Mouse (Mus musculus): ENCODE measurements around the gene Bmp8a. TPM values are rescaled to one million over a fixed set of nuclear protein-coding genes. Genes with fewer than 3 reads are reported as not detected.

Gene Bmp8a
- polyA plus RNA-seq (2012; rRNA removed) = 1.1 and 1.7 TPM in 2 replicates

DNA sequence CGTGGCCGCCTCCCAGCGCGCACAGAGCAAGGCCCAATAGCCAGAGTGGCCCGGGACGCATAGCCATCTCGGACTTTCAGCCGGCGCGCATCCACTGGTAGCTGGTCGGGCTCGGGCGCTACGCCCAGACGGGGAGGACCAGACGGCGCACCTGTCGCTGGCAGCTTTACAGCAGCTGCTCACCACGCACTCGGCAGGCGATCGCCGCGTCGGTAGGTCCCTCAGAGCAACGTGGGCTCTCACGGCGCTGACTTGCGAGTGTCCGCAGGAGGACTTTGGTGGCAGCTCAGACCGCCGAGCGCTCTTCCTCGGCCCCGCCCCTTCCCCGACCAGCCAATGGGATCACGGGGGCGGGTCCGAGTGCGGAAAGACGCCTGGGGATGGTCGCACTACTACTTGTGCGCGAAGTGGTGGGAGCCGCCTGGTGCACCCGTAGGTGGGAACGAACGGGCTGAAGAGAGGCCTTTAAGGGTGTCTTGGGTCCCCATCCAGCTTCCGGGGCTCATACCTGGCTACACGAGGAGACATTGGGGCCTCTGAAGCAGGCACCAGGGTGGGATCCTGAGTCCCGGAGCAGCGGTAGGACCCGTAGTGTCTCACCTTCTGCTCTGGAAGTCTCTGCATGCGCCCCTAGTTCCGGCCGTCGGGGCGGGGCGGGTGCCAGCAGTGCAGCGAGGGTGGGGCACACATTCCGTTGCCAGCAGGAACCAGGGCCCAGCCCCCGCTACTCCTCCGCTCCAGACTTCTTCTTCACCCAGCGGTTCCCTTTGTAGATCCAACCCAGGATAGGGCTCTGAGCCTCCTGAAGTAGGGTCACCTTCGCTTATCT is at the start of gene Bmp8a:
Gene Bmp8a (minus strand): TSS at position 611 of the 829 bp plus-strand sequence.

DNA sequence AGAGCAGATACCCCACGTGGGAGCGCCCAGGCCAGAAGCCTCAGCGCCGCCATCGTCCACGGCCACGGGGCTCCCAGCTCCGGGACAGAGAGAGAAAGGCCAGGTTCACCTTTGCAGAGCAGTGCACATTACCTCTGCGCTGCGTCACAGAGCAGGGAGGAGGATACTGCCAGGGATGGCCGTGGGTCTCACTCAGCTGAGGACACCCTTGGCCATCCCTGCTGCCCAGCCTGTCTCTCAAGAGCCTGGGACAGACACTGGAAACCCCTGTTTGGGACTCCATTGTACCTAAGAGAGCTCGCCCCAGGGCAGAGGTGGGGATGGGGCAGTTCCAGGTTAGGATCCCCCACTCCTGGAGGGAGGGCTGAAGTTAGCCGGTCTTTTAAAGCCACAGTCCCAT is 19.5 kb downstream of the Bmp8a start, which contains the start of gene Oxct2a:
Gene Oxct2a (minus strand): TSS at position 101 of the 400 bp plus-strand sequence.

Other genes with a start within 250 kb of the Bmp8a start
- 0.26 and 0.35 TPM in 2 replicates for gene Bmp8b, start 238.1 kb downstream of the Bmp8a start, polyA plus RNA-seq (2012; rRNA removed)
- not detected in 2 replicates for gene Oxct2b, start 227.0 kb downstream of the Bmp8a start, polyA plus RNA-seq (2012; rRNA removed)
- 23.5 and 24.2 TPM in 2 replicates for gene Ppie, start 203.3 kb downstream of the Bmp8a start, polyA plus RNA-seq (2012; rRNA removed)
- gene Hpcal4, start 160.0 kb downstream of the Bmp8a start, polyA plus RNA-seq (2012; rRNA removed) = 0.26 and 0.37 TPM in 2 replicates
- 0.71 and 0.81 TPM in 2 replicates for gene Nt5c1a, start 141.7 kb downstream of the Bmp8a start, polyA plus RNA-seq (2012; rRNA removed)
- 24.8 and 32.5 TPM in 2 replicates for gene Heyl, start 109.7 kb downstream of the Bmp8a start, polyA plus RNA-seq (2012; rRNA removed)
- 326 TPM in 2 replicates for gene Pabpc4, start 80.9 kb downstream of the Bmp8a start, polyA plus RNA-seq (2012; rRNA removed)
- gene Oxct2a, start 19.6 kb downstream of the Bmp8a start, polyA plus RNA-seq (2012; rRNA removed) = 0.16 TPM in 1 of 2 replicates, not detected in the other